Mouse (Mus musculus) hindbrain, embryonic 10.5 days (tissue): ENCODE data around the gene Atg16l2. TPM values are rescaled to one million over a fixed set of nuclear protein-coding genes. Genes with fewer than 3 reads are reported as not detected.

Experiments
- DNase-seq: peaks from one replicate; pipeline ENCODE4 v3.0.0-alpha.2; 2017; ENCODE audit warnings: low spot score
- H3K27ac ChIP-seq: fragments of 300-500 bp; sonication (generic); 2 replicates; pipeline ENCODE4 v1.5.1; 2016; ENCODE audit warnings: mild to moderate bottlenecking, moderate library complexity
- H3K27me3 ChIP-seq: fragments of 300-500 bp; sonication (generic); 2 replicates; pipeline ENCODE4 v1.6.1; 2016; ENCODE audit warnings: mild to moderate bottlenecking; ENCODE audit not compliant: poor library complexity, insufficient read depth, severe bottlenecking
- H3K36me3 ChIP-seq: fragments of 300-500 bp; sonication (generic); 2 replicates; pipeline ENCODE4 v1.6.1; 2016; ENCODE audit warnings: mild to moderate bottlenecking, moderate library complexity
- H3K4me1 ChIP-seq: fragments of 300-500 bp; sonication (generic); replicated peaks from 2 replicates; pipeline ENCODE4 v1.6.1; 2016; ENCODE audit warnings: mild to moderate bottlenecking
- H3K4me3 ChIP-seq: fragments of 300-500 bp; sonication (generic); 2 replicates; pipeline ENCODE4 v1.5.1; 2016; ENCODE audit warnings: mild to moderate bottlenecking, moderate library complexity
- H3K9me3 ChIP-seq: fragments of 300-500 bp; sonication (generic); 2 replicates; pipeline ENCODE4 v1.6.1; 2016; ENCODE audit warnings: mild to moderate bottlenecking, moderate library complexity
- WGBS: fragments of 180-500 bp; shearing (Covaris S2); methylation state at CpG from one replicate; pipeline ENCODE4 v1.1.7; 2016; 5-methylcytosine and 5-hydroxymethylcytosine counted together
- polyA plus RNA-seq: library from polyadenylated mRNA; unstranded; fragments of >200 nt; fragmentation: Nextera tagmentation; extraction: Ambion mirVana; gene quantifications from 2 replicates; pipeline ENCODE4 v1.2.1, GENCODE M21; 2016

The Atg16l2 gene
- 13.8 and 20.1 TPM in 2 replicates for polyA plus RNA-seq

DNA sequence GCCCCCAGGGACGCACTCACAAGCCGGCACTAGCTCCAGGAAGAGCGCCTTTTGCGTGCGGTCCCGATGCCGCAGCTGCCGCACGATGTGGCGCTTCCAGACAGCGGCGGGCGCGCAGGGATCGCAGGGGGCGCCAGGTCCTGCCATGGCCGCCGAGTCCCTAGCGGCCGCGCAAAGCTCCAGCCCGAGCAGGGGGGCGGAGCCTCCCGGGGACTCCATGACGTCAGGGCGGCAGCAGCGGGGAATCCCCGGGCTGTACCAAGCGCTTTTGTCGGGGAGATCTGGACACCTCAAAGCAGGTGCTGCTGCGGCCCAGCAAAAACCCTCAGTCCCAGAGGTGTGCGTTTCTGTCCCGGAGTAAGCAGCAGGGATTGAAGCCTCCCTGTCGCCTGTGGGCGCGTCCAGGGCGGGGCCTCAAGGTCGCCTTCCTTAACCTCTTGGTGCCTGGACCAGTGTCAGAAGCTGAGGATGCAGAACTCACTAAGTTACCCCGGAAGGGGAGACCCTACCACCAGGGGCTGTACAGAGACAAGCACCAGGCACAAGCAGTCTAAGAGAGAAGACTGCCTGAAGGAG is at the start of gene Atg16l2:
TSS of gene Atg16l2 (minus strand) at position 371 of the 576 bp plus-strand sequence.
- WGBS, result under 1% methylated on average over 39 of the region's 39 CpGs
- Histone ChIP-seq H3K9me3 (no peaks in the 10 kb centered on the region), H3K4me1 (peaks cover 27% of the 10 kb centered on the region), H3K27me3 (peaks cover 53% of the 10 kb centered on the region), H3K36me3 (no peaks in the 10 kb centered on the region), H3K4me3 (peak within 1 kb of the TSS; percentile 74), H3K27ac (peak within 1 kb of the TSS; percentile 86)
- DNase-seq, result peak; percentile 93

DNA sequence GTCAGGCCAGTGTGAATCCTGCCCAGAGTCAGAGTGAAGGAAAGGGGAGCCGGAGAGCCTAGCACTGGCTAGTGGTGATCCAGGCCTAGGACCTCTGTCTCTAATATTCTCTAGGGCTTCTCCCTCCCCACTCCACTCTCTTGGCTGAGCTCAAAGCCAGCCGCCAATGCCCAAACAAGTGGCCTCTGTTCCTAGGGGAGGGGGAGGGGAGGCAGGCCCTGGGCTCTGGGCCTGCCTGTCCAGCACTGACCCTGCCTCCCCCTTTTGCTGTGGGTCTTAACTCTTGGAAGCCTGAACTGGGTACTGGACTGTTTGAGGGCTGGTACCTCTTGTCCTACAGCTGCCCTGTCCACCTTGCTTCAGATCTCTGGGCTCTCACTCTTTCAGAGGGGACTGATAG is 47.8 kb upstream of the Atg16l2 start:
- Histone ChIP-seq H3K9me3 (no peaks in the 10 kb centered on the region), H3K27me3 (peaks cover 47% of the 10 kb centered on the region), H3K36me3 (no peaks in the 10 kb centered on the region), H3K27ac (0 out of 2 replicates have a peak overlapping the region, but pooled peaks have one; percentile 41), H3K4me1 (peaks cover 57% of the 10 kb centered on the region), H3K4me3 (no peak overlapping the region)
- peak; percentile 36 for DNase-seq
- WGBS, result 30% methylated on average over 2 of the region's 2 CpGs

DNA sequence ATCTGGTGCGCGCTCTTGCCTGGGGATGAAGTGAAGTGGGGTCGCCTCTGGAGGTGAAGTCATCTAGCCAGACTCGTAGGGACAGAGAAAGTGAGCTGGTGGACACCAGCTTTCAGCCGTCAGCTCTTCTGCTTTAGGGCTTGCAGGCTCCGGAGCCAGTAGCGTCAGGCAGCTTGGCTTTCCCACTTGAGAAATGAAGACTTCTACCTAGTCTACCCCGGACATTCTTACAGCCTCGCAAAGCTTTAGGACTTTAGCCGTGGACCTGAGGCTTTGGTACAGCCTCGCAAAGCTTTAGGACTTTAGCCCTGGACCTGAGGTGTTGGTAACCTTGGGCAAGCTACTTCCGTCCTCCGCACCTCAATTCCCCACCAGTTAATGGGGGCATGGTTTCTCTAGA is 46.3 kb upstream of the Atg16l2 start:
- peak overlapping the region; percentile 66 for H3K4me3 ChIP-seq
- H3K27me3 ChIP-seq, result peaks cover 47% of the 10 kb centered on the region
- no peaks in the 10 kb centered on the region for H3K9me3 ChIP-seq
- 6% methylated on average over 13 of the region's 13 CpGs for WGBS
- H3K36me3 ChIP-seq, result no peaks in the 10 kb centered on the region
- peaks cover 54% of the 10 kb centered on the region for H3K4me1 ChIP-seq
- peak overlapping the region; percentile 71 for H3K27ac ChIP-seq
- DNase-seq, result peak; percentile 22

DNA sequence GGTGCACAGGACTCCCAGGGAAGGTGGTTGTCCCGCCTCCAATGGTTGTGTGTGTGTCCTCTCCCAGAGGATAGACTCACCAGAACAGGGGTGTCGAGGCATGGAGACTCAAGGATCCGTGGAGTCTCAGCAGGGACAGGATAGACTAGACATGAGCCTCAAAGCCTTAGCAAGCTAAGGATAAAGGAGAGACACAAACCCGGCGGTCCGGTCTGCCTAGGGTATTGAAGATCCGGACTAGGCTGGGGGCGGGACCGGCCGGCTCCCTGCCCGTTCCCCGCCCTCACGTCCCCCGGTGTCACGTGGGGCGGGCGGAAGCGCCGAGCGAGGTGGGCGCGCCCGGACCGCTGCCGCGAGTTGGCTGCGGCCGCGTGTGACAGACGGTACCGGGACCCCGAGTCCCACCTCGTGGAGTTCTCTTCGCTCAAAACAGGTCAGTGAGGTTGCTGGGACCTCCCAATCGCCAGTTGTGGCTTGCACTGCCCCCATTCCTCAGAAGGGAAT is 45.8 kb upstream of the Atg16l2 start, which contains the start of gene Arap1:
TSS of gene Arap1 (plus strand) at position 301 of the 504 bp plus-strand sequence.
- Histone ChIP-seq H3K4me3 (peak within 1 kb of the TSS; percentile 66), H3K4me1 (peaks cover 55% of the 10 kb centered on the region), H3K27me3 (peaks cover 47% of the 10 kb centered on the region), H3K27ac (peak within 1 kb of the TSS; percentile 71), H3K36me3 (no peaks in the 10 kb centered on the region), H3K9me3 (no peaks in the 10 kb centered on the region)
- peak; percentile 63 for DNase-seq
- WGBS, result under 1% methylated on average over 35 of the region's 35 CpGs

DNA sequence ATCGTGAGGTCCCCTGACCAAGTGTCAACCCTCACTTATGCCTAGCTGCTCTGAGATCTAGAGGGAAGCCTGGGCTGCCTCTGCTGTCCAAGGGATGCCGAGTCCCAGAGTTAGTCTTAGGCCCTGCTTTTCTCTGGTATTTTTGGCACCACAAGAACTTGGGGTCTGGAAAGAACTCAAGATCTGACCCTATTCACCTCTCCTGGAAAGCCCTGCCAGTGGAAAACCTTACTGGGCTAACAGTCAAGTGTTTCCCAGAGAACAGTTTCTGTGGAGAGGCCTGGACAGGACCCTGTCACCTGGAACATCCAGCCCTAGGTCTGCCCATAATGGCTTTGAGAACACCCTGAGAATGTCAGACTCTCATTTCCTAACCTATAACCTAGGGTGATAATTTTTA is 44.9 kb upstream of the Atg16l2 start:
- Histone ChIP-seq H3K4me3 (no peak overlapping the region), H3K36me3 (no peaks in the 10 kb centered on the region), H3K4me1 (peaks cover 55% of the 10 kb centered on the region), H3K27me3 (peaks cover 47% of the 10 kb centered on the region), H3K9me3 (no peaks in the 10 kb centered on the region), H3K27ac (no peak overlapping the region)
- 77% methylated on average over 2 of the region's 2 CpGs for WGBS
- DNase-seq, result no peak

DNA sequence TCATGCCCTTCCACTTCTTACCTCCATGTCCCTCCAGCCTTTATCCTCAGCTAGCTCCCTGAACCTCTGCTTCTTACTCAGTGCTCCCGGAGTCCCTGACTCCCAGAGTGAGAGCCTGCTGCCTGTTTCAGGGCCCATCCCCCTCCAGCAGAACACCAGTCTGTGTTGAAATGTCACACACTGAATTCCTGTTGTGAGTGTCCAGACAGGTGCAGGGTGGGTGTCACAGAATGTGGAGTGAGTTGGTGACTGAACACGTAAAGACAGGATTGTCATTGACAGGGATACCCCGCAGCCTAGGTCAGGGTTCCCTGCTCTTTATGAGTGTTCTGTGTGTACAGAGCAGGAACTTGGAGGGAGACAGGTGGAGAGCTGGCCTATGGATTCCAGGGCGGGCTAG is 42.8 kb upstream of the Atg16l2 start:
- H3K4me3 ChIP-seq, result no peak overlapping the region
- H3K27me3 ChIP-seq, result peaks cover 40% of the 10 kb centered on the region
- H3K4me1 ChIP-seq, result peaks cover 55% of the 10 kb centered on the region
- no peaks in the 10 kb centered on the region for H3K36me3 ChIP-seq
- no peak for DNase-seq
- no peak overlapping the region for H3K27ac ChIP-seq
- no peaks in the 10 kb centered on the region for H3K9me3 ChIP-seq
- 77% methylated on average over 4 of the region's 4 CpGs for WGBS

DNA sequence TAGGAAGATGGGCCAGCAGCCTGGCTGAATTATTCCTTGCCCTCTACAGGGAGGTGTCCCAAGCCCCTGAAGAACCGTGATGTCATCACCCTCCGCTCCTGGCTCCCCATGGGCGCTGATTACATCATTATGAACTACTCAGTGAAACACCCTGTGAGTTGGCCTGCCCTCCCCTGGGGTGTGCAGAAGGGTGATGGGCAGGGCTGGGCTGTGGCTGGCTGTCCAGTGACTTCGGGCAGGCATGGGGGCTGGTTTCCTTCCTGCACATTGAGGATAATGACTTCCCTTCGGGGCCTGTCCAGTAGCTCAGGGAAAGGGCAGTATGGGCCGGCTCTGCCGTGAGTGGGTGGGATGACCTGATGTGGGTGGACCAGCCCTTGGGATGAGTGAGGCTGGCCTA is 41.1 kb upstream of the Atg16l2 start:
- Histone ChIP-seq H3K4me3 (no peak overlapping the region), H3K4me1 (peaks cover 38% of the 10 kb centered on the region), H3K36me3 (no peaks in the 10 kb centered on the region), H3K9me3 (no peaks in the 10 kb centered on the region), H3K27me3 (peaks cover 22% of the 10 kb centered on the region), H3K27ac (no peak overlapping the region)
- no peak for DNase-seq
- 78% methylated on average over 7 of the region's 7 CpGs for WGBS

DNA sequence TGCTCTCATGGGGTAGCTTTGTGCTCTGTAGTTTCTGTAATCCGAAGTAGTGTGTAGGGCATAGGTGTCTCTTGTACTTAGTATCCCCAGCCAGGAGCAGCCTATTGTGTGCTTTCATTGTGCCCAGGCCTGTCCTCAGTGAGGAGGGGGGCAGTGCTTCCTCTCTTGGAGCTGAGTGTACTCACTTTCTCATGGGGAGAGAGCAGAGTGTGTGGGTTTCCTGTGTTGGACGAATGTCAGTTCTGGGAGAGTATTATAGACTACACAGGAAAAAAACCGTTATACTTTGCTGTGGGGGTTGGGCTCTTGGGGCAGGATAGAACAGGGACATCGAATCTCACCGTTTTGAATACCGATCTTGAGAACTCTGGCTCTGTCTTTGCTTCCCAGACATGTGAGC is 39.4 kb upstream of the Atg16l2 start:
- 72% methylated on average over 6 of the region's 6 CpGs for WGBS
- H3K27me3 ChIP-seq, result peaks cover 9% of the 10 kb centered on the region; the same call in 1 of the 2 replicates
- H3K4me1 ChIP-seq, result peaks cover 22% of the 10 kb centered on the region
- H3K4me3 ChIP-seq, result no peak overlapping the region
- H3K27ac ChIP-seq, result no peak overlapping the region
- no peak for DNase-seq
- H3K9me3 ChIP-seq, result no peaks in the 10 kb centered on the region
- H3K36me3 ChIP-seq, result no peaks in the 10 kb centered on the region

DNA sequence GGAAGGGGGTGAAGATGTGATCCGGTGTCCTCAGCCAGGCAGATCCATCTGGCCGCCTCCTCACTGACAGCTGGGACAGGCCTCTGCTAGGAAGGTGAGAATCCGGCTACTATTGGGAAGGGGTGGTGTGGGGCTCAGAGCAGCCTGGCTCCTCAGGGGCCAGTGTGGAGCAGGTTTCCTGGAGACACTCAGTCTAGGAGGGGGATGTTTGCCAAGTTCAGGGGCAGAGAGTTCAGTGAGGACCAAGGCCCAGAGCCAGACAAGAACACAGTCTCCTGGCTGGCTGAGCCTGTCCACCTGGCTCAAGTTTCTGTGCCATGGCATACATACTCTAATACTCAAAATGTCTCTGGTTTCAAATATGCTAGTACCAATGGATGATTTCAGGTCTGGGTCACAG is 35.4 kb upstream of the Atg16l2 start:
- H3K27me3 ChIP-seq, result no peaks in the 10 kb centered on the region
- H3K36me3 ChIP-seq, result no peaks in the 10 kb centered on the region
- H3K4me1 ChIP-seq, result 0 out of 2 replicates have a peak, but pooled peaks cover 4% of the 10 kb centered on the region
- H3K9me3 ChIP-seq, result no peaks in the 10 kb centered on the region
- no peak for DNase-seq
- no peak overlapping the region for H3K27ac ChIP-seq
- WGBS, result 88% methylated on average over 3 of the region's 3 CpGs
- H3K4me3 ChIP-seq, result no peak overlapping the region

DNA sequence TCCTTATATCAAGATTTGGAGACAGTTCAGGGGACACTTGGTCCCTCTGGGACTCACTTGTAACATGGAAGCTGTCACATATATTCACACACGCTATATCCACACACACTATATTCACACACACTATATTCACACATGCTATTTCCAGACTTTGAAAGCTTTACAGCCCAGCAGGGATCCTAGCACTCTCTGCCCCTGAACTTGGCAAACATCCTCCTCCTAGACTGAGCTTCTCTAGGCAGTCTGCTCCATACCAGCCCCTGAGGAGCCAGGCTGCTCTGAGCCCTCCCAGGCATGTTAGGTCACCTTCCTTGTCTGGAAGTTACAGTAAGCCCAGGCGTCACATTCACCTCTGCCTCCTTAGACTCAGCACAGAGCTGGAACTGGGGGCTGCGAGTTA is 34.6 kb upstream of the Atg16l2 start:
- no peaks in the 10 kb centered on the region for H3K36me3 ChIP-seq
- 87% methylated on average over 3 of the region's 3 CpGs for WGBS
- no peak overlapping the region for H3K27ac ChIP-seq
- no peak for DNase-seq
- no peak overlapping the region for H3K4me3 ChIP-seq
- H3K4me1 ChIP-seq, result 0 out of 2 replicates have a peak, but pooled peaks cover 6% of the 10 kb centered on the region
- no peaks in the 10 kb centered on the region for H3K9me3 ChIP-seq
- no peaks in the 10 kb centered on the region for H3K27me3 ChIP-seq

DNA sequence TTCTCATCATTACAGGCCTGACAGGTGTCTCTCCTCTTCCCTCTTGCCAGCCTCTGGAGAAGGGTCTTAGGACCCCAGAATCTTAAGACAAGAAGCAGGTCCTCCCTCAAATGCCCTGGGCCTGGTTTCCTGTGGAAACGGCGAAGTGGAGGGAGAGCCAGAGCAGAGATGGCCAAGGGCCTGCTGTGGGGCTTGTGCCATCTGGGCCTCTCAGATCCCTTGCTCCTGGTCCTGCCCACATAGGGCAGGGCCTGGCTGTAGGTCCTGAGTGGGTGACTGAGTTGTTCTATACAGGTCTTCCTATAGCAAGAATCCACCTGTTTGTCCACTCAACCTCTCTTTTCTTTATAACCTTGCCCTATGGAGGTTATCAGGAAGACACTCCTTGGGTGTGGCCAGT is 33.2 kb upstream of the Atg16l2 start:
- no peaks in the 10 kb centered on the region for H3K9me3 ChIP-seq
- WGBS, result 98% methylated on average over 2 of the region's 2 CpGs

DNA sequence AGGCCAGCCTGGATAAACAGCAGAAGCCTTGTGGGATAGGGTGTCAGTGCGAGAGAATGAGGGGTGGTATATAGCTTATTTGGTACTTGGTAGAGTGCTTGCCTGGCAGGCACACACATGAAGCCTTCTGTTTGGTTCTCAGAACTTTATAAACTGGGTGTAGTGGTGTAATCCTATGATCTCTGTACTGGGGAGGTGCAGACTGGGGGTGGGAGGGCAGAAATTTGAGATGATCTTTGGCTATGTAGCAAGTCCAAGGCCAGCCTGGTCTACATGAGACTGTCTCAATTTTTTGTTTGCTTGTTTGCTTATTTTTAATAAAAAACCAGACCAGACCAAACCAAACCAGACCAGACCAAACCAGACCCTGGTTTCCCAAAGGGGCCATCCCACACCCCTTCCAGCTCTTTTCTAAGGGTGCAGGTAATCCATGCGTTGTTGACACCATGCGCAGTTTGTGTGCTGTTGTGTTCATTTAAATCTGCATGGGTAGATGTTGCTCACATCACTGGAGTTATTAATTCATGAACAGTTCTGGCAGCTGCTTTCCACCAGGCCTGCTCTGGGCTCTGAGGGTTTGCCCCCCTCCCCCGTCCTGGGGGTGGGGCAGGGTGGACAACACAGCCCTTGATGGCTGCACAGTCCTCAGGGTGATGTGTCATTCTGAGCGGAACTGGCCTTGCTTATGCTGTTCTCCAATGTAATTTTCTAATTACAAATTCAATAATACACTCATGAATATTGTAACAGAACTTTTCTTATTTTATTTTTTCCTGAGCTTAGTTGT is 30.2 kb upstream of the Atg16l2 start:
- Histone ChIP-seq H3K9me3 (no peaks in the 10 kb centered on the region), H3K27me3 (no peaks in the 10 kb centered on the region), H3K4me1 (peaks cover 25% of the 10 kb centered on the region; the same call in 1 of the 2 replicates), H3K4me3 (no peak overlapping the region), H3K27ac (no peak overlapping the region), H3K36me3 (no peaks in the 10 kb centered on the region)
- DNase-seq, result no peak
- 89% methylated on average over 5 of the region's 5 CpGs for WGBS

More for the DNA sequence above, 33.2 kb upstream of the Atg16l2 start:
- no peak for DNase-seq
- H3K36me3 ChIP-seq, result no peaks in the 10 kb centered on the region
- H3K27me3 ChIP-seq, result no peaks in the 10 kb centered on the region
- H3K27ac ChIP-seq, result no peak overlapping the region
- peaks cover 9% of the 10 kb centered on the region; the same call in 1 of the 2 replicates for H3K4me1 ChIP-seq
- H3K4me3 ChIP-seq, result no peak overlapping the region

DNA sequence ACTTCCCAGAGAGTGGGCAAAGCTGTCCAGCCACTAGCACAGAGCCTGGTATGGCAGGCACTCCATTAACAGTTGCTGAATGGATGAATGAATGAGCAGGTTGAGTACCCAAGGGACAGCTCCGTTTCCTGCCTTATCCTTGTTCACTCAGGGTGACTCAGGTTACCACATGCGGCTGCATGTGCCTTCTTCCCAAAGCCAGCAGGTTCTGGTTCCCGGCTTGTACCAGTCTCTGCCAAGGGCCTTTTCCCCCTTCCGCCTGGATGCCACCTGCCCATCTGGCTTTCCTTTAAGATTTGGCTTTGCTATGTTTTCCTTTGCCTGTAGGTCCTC is 28.8 kb upstream of the Atg16l2 start:
- Histone ChIP-seq H3K27me3 (no peaks in the 10 kb centered on the region), H3K27ac (no peak overlapping the region), H3K9me3 (no peaks in the 10 kb centered on the region), H3K4me3 (no peak overlapping the region), H3K36me3 (no peaks in the 10 kb centered on the region), H3K4me1 (peaks cover 25% of the 10 kb centered on the region; the same call in 1 of the 2 replicates)
- DNase-seq, result no peak
- 79% methylated on average over 4 of the region's 4 CpGs for WGBS
